Mouse (Mus musculus) left cerebral cortex, postnatal 36 days (tissue): Measurements from ENCODE around the gene Srrm4. TPM values are rescaled to one million over a fixed set of nuclear protein-coding genes. Genes with fewer than 3 reads are reported as not detected.

Experiments
- DNase-seq, 2 experiments: peaks; one replicate each; pipeline ENCODE4 v3.0.0; 2021 to 2022; ENCODE audit warnings: low spot score in 2 of 2, mixed read lengths in 1 of 2
- intact Hi-C: fragments of 180-260 bp; cut with DNase I; formaldehyde crosslinking; loops from one replicate; pipeline ENCODE4 v1.15.1; 2025
- total RNA-seq, 2 experiments: library from RNA; stranded (reverse); gene quantifications; 2 replicates each; pipeline ENCODE4 v1.2.3; 2021

The Srrm4 gene
- total RNA-seq, 2 experiments from 2014 or later = 24.0 to 31.8 TPM

DNA sequence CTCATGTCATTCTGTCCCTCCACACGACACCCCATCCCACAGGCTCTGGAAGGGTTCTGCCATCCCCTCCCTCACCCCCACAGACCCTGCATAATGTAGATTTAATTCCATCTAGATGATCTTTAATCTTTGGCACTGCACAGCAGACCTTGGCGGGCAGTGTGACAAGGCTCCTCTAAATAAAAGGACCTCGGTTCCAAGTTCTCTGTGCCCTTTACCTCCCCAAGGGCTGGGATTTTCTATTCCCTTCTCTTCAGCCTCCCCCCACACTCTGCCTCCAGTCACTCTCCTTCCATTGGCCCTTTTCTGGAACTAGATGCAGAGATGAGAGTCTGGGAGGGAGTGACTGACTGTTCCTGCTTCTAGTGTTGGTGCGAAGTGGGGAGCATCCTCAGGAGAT lies 202.3 kb downstream of the Srrm4 start:
- intact Hi-C loops = loop anchor here (5.0 kb wide), 1 partner anchor 68 kb away; no protein-coding TSS in a partner anchor
- no peak for DNase-seq

Other genes with a start within 250 kb of the Srrm4 start
- gene Hspb8, start 169.0 kb downstream of the Srrm4 start, total RNA-seq = 10 to 100 TPM in 1 of 2 experiments, 1 to 10 TPM in 1; 8.7 to 12.7 TPM